Mouse (Mus musculus) kidney, embryonic 15.5 days (tissue): ENCODE results near the gene Msl3l2. TPM values are rescaled to one million over a fixed set of nuclear protein-coding genes. Genes with fewer than 3 reads are reported as not detected.

Experiments
- ATAC-seq: fragments of 200-750 bp; cut with Nextera tagmentation; replicated peaks from 2 replicates; pipeline ENCODE4 v1.8.0; 2017; ENCODE audit warnings: moderate TSS enrichment; ENCODE audit not compliant: low FRiP score
- H3K27ac ChIP-seq: fragments of 300-500 bp; sonication (generic); 2 replicates; pipeline ENCODE4 v1.5.1; 2015; ENCODE audit warnings: mild to moderate bottlenecking, inconsistent platforms
- H3K27me3 ChIP-seq: fragments of 300-500 bp; sonication (generic); 2 replicates; pipeline ENCODE4 v1.6.1; 2015; ENCODE audit warnings: inconsistent platforms
- H3K36me3 ChIP-seq: fragments of 300-500 bp; sonication (generic); 2 replicates; pipeline ENCODE4 v1.6.1; 2015; ENCODE audit warnings: inconsistent platforms
- H3K4me1 ChIP-seq: fragments of 300-500 bp; sonication (generic); 2 replicates; pipeline ENCODE4 v1.6.1; 2015; ENCODE audit warnings: inconsistent platforms
- H3K4me2 ChIP-seq: fragments of 300-500 bp; sonication (generic); 2 replicates; pipeline ENCODE4 v1.6.1; 2015; ENCODE audit warnings: moderate library complexity, mild to moderate bottlenecking, inconsistent platforms
- H3K4me3 ChIP-seq: fragments of 300-500 bp; sonication (generic); replicated peaks from 2 replicates; pipeline ENCODE4 v1.5.1; 2015; ENCODE audit warnings: mild to moderate bottlenecking, inconsistent platforms
- H3K9ac ChIP-seq: fragments of 300-500 bp; sonication (generic); 2 replicates; pipeline ENCODE4 v1.6.1; 2015; ENCODE audit warnings: mild to moderate bottlenecking, inconsistent platforms
- H3K9me3 ChIP-seq: fragments of 300-500 bp; sonication (generic); replicated peaks from 2 replicates; pipeline ENCODE4 v1.6.1; 2016; ENCODE audit warnings: inconsistent platforms
- WGBS: fragments of 180-500 bp; shearing (Covaris S2); methylation state at CpG from one replicate; pipeline ENCODE4 v1.1.7; 2015; ENCODE audit warnings: mixed read lengths; 5-methylcytosine and 5-hydroxymethylcytosine counted together
- polyA plus RNA-seq: library from polyadenylated mRNA; unstranded; fragments of >200 nt; fragmentation: Nextera tagmentation; extraction: Ambion mirVana; gene quantifications from 2 replicates; pipeline ENCODE4 v1.2.1, GENCODE M21; 2015

Gene Msl3l2
- polyA plus RNA-seq: 6.5 and 8.0 TPM in 2 replicates

GRCm38 (mm10) chr10:56106333-56106995 is at the start of gene Msl3l2:
Gene Msl3l2 (plus strand): TSS chr10:56106917.
- H3K4me3 ChIP-seq: peak within 1 kb of the TSS; percentile 39
- peak; percentile 91 for ATAC-seq
- H3K27ac ChIP-seq: peak within 1 kb of the TSS; percentile 37; the same call in 1 of the 2 replicates
- H3K4me1 ChIP-seq: 0 out of 2 replicates have a peak, but pooled peaks cover 5% of the 10 kb centered on the region
- peak within 1 kb of the TSS; percentile 55 for H3K4me2 ChIP-seq
- no peaks in the 10 kb centered on the region for H3K36me3 ChIP-seq
- H3K27me3 ChIP-seq: no peaks in the 10 kb centered on the region
- no peaks in the 10 kb centered on the region for H3K9me3 ChIP-seq
- 25% methylated on average over 18 of the region's 18 CpGs for WGBS
- H3K9ac ChIP-seq: peak within 1 kb of the TSS; percentile 43

GRCm38 (mm10) chr10:56058979-56059422 is 47.7 kb upstream of the Msl3l2 start:
- no peak overlapping the region for H3K27ac ChIP-seq
- H3K9me3 ChIP-seq: no peaks in the 10 kb centered on the region
- no peak overlapping the region for H3K9ac ChIP-seq
- H3K4me1 ChIP-seq: no peaks in the 10 kb centered on the region
- no peaks in the 10 kb centered on the region for H3K27me3 ChIP-seq
- H3K4me2 ChIP-seq: no peak overlapping the region
- 69% methylated on average over 3 of the region's 3 CpGs for WGBS
- ATAC-seq: no peak
- H3K4me3 ChIP-seq: no peak overlapping the region
- no peaks in the 10 kb centered on the region for H3K36me3 ChIP-seq

GRCm38 (mm10) chr10:56061238-56061830 is 45.4 kb upstream of the Msl3l2 start:
- Histone ChIP-seq H3K9ac (no peak overlapping the region), H3K9me3 (no peaks in the 10 kb centered on the region), H3K4me1 (no peaks in the 10 kb centered on the region), H3K27ac (no peak overlapping the region), H3K4me2 (no peak overlapping the region), H3K27me3 (no peaks in the 10 kb centered on the region), H3K4me3 (no peak overlapping the region), H3K36me3 (no peaks in the 10 kb centered on the region)
- WGBS: 87% methylated on average over 2 of the region's 2 CpGs
- ATAC-seq: peak; percentile 91

DNA sequence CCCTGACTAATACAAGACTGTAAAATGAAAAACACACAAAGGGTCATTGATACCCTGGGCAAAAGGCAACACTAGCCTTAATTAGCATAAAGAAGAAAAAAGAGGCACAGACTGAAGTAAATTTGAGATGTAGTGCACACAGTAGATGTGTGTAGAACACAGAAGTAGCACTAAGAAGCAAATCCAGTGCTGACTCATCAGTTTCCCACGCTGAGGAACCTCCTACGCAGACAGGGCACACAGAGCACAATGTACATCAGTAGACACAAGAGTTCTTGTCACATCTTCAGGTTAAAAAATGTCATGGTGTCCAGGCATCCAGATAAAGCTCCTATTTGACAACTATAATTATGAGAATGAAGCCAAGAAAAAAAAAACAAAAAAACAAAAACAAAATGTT is 44.0 kb upstream of the Msl3l2 start:
- WGBS: 89% methylated on average over 2 of the region's 2 CpGs

GRCm38 (mm10) chr10:56089714-56090113 is 17.0 kb upstream of the Msl3l2 start:
- WGBS: 87% methylated on average over 4 of the region's 4 CpGs
- H3K4me1 ChIP-seq: no peaks in the 10 kb centered on the region
- no peak overlapping the region for H3K4me2 ChIP-seq
- ATAC-seq: no peak
- no peaks in the 10 kb centered on the region for H3K27me3 ChIP-seq
- H3K4me3 ChIP-seq: no peak overlapping the region
- no peaks in the 10 kb centered on the region for H3K36me3 ChIP-seq
- no peaks in the 10 kb centered on the region for H3K9me3 ChIP-seq
- no peak overlapping the region for H3K27ac ChIP-seq
- H3K9ac ChIP-seq: no peak overlapping the region

More for the DNA sequence above, 44.0 kb upstream of the Msl3l2 start:
- Histone ChIP-seq H3K9ac (no peak overlapping the region), H3K4me2 (no peak overlapping the region), H3K9me3 (no peaks in the 10 kb centered on the region), H3K4me1 (no peaks in the 10 kb centered on the region), H3K4me3 (no peak overlapping the region), H3K36me3 (no peaks in the 10 kb centered on the region), H3K27ac (no peak overlapping the region), H3K27me3 (no peaks in the 10 kb centered on the region)
- ATAC-seq: no peak

- ATAC-seq: no peak
- H3K9ac ChIP-seq: no peak overlapping the region
- WGBS: 83% methylated on average over 5 of the region's 5 CpGs
These were observed 12.1 kb upstream of the Msl3l2 start for GRCm38 (mm10) chr10:56094586-56094985.

DNA sequence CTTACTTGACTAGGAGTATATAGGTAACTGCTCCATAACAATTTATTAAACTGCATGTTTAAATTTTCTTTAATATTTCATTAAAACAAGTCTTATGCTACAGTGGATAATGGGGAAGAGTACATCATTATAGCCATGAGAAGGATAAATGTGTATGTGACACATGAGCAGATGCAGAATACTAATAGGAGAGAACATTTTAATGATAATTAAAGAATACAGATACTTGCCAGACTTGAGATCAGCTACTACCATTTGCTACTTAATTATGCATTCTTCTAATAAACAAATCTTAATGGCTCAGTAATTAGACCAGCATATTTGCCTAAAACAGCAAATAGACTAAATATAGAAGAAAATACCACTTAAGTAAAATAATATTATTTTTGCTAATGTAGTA is 10.0 kb upstream of the Msl3l2 start:
- Histone ChIP-seq H3K4me1 (no peaks in the 10 kb centered on the region), H3K27ac (no peak overlapping the region), H3K9me3 (no peaks in the 10 kb centered on the region), H3K4me2 (no peak overlapping the region), H3K4me3 (no peak overlapping the region), H3K9ac (no peak overlapping the region), H3K27me3 (no peaks in the 10 kb centered on the region), H3K36me3 (no peaks in the 10 kb centered on the region)
- no peak for ATAC-seq

More at GRCm38 (mm10) chr10:56094586-56094985, 12.1 kb upstream of the Msl3l2 start:
- H3K27ac ChIP-seq: no peak overlapping the region
- no peaks in the 10 kb centered on the region for H3K27me3 ChIP-seq
- H3K4me3 ChIP-seq: no peak overlapping the region
- H3K4me1 ChIP-seq: no peaks in the 10 kb centered on the region
- no peaks in the 10 kb centered on the region for H3K9me3 ChIP-seq
- H3K36me3 ChIP-seq: no peaks in the 10 kb centered on the region
- no peak overlapping the region for H3K4me2 ChIP-seq

DNA sequence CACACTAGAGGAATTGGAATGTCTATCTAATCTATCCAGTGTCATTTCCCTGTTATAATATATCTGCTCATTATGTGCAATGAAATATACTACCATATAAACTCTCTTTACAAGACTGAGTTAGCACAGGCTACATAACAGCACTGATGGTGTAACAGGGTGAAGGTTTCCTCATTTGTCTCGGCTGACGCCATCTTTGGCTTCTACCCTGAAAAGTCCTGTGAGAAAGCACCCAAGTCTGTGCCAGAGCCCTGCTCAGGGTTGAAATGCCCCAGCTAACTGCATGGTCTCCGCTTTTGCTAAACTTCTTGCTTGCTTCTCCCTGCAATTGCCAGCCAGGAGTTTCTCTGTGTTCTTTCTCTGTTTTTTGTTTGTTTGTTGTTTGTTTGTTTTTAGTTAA is 7.6 kb upstream of the Msl3l2 start:
- Histone ChIP-seq H3K9ac (no peak overlapping the region), H3K27ac (no peak overlapping the region), H3K4me3 (no peak overlapping the region), H3K4me1 (no peaks in the 10 kb centered on the region), H3K4me2 (no peak overlapping the region), H3K36me3 (no peaks in the 10 kb centered on the region), H3K9me3 (no peaks in the 10 kb centered on the region), H3K27me3 (no peaks in the 10 kb centered on the region)
- no peak for ATAC-seq
- 90% methylated on average over 3 of the region's 3 CpGs for WGBS

DNA sequence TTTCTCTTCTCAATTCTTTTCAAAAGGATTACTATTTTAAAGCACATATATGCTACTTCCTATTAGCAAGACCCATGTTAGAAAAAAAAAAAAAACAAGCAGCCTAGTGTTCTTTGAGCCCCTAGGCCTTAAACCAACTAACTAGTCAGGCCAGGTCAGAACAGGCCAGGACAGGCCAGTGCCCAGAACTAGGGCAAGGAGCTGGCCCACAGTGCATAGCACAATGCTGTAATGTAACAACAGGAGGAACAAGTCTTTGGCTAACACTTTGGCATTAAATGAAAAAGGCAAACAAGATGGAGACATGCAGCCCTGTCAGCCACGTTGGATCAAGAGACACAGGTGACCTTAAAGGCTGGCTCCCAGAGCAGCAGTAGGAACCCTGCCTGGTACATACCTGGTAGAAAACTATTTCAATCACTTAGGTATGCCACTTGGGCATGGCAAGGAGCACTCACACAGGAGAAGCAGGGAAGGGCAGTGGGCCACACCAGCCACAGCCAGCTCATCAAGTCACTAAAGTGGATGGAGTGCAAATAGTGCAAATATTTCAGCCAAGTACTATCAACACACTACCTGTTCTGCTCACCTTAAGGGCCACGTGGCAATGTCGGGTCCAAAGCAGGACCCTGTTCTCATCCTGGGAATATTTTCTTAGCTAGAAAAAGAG is 6.9 kb upstream of the Msl3l2 start:
- Histone ChIP-seq H3K9ac (no peak overlapping the region), H3K27me3 (no peaks in the 10 kb centered on the region), H3K4me1 (no peaks in the 10 kb centered on the region), H3K4me3 (no peak overlapping the region), H3K36me3 (no peaks in the 10 kb centered on the region), H3K4me2 (no peak overlapping the region), H3K27ac (no peak overlapping the region), H3K9me3 (no peaks in the 10 kb centered on the region)
- WGBS: 87% methylated on average over 3 of the region's 3 CpGs
- ATAC-seq: no peak

- 38% methylated on average over 1 of the region's 1 CpGs for WGBS
- H3K4me2 ChIP-seq: peak overlapping the region; percentile 55
- peak overlapping the region; percentile 39 for H3K4me3 ChIP-seq
- H3K9ac ChIP-seq: peak overlapping the region; percentile 43
- peak overlapping the region; percentile 37; the same call in 1 of the 2 replicates for H3K27ac ChIP-seq
- no peak; the same call in 1 of the 2 replicates for ATAC-seq
- no peaks in the 10 kb centered on the region for H3K27me3 ChIP-seq
- no peaks in the 10 kb centered on the region for H3K36me3 ChIP-seq
- no peaks in the 10 kb centered on the region for H3K9me3 ChIP-seq
- H3K4me1 ChIP-seq: 0 out of 2 replicates have a peak, but pooled peaks cover 5% of the 10 kb centered on the region
These were observed 248 bp downstream of the Msl3l2 start for GRCm38 (mm10) chr10:56106996-56107334.

DNA sequence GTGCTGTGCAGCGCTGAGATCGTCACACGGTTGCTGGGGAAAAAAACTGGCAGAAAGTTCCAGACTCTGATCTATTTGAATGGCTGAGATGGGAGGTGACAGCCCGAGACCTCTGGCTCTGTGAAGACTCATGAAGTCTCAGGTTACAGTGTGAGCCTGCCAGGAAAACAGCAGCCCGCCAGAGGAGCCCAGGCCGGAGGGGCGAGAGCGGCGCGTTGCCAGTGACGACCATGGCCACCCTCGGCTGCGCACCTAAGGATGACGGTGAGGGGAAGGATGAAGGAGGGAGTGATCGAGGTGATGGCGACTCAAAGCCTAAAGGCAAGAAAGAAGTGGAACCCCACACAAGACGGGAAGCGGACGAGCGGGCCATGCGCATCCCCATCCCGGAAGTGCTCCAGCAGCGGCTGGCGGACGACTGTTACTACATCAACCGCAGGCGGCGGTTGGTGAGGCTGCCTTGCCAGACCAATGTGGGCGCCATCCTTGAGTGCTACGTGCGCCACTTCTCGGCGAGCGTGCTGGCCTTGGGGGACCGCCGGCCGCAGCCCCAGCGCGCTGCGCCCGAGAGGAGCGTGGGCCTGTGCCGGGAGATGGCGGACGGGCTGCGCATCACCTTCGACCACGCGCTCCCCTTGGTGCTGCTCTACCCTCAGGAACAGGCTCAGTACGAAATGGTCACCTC is 8.4 kb downstream of the Msl3l2 start:
- 0% methylated on average over 50 of the region's 50 CpGs for WGBS
- ATAC-seq: peak; percentile 97
- Histone ChIP-seq H3K27ac (peak overlapping the region; percentile 75), H3K4me3 (peak overlapping the region; percentile 66), H3K27me3 (no peaks in the 10 kb centered on the region; the same call in 1 of the 2 replicates), H3K4me1 (peaks cover 3% of the 10 kb centered on the region), H3K4me2 (peak overlapping the region; percentile 92), H3K36me3 (no peaks in the 10 kb centered on the region), H3K9ac (peak overlapping the region; percentile 51), H3K9me3 (no peaks in the 10 kb centered on the region)
